In the genomic region with DNA sequence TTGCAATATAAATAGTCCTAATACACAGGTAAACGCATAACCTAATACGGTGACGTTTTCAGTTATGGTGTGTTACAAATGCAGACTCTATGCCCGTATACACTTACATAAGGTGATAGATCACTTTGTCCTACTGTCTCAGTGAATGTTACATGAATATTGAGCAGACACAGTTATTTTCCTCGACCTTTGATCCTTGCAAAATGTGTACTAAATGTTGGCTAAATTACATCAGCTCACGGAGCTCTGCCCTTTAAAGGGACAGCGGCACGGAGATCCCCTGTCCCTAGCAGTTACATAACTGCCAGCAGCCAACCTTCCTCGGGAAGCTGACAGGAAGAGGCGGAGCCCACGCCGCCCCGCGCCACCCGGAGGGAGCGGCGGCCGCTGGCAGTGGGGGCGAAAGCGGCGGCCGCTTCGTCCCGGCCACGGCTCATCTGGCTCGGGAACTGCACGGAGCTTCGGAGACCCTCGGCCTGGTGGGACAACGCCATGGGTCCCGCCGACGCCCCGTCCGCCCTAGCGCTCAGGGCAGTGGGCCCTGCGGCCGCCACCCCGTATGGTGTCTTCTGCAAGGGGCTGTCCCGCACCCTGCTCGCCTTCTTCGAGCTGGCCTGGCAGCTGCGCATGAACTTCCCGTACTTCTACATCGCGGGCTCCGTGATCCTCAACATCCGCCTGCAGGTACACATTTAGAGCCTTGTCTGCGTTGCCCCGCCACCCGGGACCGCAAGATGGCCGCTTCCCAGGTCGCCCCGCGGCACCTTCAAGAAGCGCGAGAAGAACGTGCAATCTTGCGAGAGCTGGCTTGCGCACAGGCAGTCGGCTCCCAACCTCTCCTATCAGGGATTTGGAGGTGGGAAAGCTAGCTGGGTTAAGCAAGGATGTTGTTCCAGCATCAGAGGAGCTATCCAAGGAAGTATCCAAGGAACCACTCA, we compare ENCODE assay signal across 8 mouse cellular contexts. TPM values are rescaled to one million over a fixed set of nuclear protein-coding genes. Genes with fewer than 3 reads are reported as not detected.
DNase-seq lines count a peak whose midpoint lies in the region; ATAC-seq and TF ChIP-seq lines count a peak whose summit lies in the region.

No protein-coding gene starts in this region.

- TF ChIP-seq CTCF in bone marrow macrophage, adult 2 months (IDR thresholded peaks at IDR 0.05; ENCODE audit: low read depth, low read length): no peak
- TF ChIP-seq CTCF in embryonic fibroblast, embryonic 13.5 days (IDR thresholded peaks at IDR 0.05; ENCODE audit: borderline replicate concordance, insufficient read depth, low read length): no peak

- no peaks in the 10 kb centered on the region for H3K27me3 ChIP-seq in kidney, embryonic 14.5 days (ENCODE audit: control insufficient read depth, insufficient read depth, low read length)
- H3K27me3 ChIP-seq in limb, embryonic 15.5 days: no peaks in the 10 kb centered on the region

- peaks cover 2% of the 10 kb centered on the region; the same call in 1 of the 2 replicates for H3K4me1 ChIP-seq in bone marrow macrophage, adult 2 months (ENCODE audit: control insufficient read depth, insufficient read depth, low read length)
- no peaks in the 10 kb centered on the region for H3K4me1 ChIP-seq in embryonic fibroblast, embryonic 13.5 days (ENCODE audit: control insufficient read depth, insufficient read depth, low read length)
- H3K4me1 ChIP-seq in kidney, embryonic 14.5 days (ENCODE audit: control insufficient read depth, insufficient read depth, low read length): no peaks in the 10 kb centered on the region
- no peaks in the 10 kb centered on the region for H3K4me1 ChIP-seq in limb, embryonic 15.5 days

- ATAC-seq in kidney, embryonic 14.5 days (ENCODE audit: low FRiP score, low TSS enrichment): peak; percentile 98
- peak; percentile 95 for ATAC-seq in limb, embryonic 15.5 days (ENCODE audit: insufficient number of reproducible peaks, low FRiP score, low TSS enrichment, low read depth)

- peak overlapping the region; percentile 42 for H3K4me2 ChIP-seq in kidney, embryonic 14.5 days (replicated peaks; ENCODE audit: low read depth, low read length)
- peak overlapping the region; percentile 50 for H3K4me2 ChIP-seq in limb, embryonic 15.5 days

- no peaks in the 10 kb centered on the region for H3K9me3 ChIP-seq in kidney, embryonic 14.5 days (ENCODE audit: control insufficient read depth, low read length)
- no peaks in the 10 kb centered on the region for H3K9me3 ChIP-seq in limb, embryonic 15.5 days

- peak overlapping the region; percentile 93 for H3K9ac ChIP-seq in kidney, embryonic 14.5 days (ENCODE audit: low read depth, low read length)
- H3K9ac ChIP-seq in limb, embryonic 15.5 days: peak overlapping the region; percentile 98

- H3K36me3 ChIP-seq in kidney, embryonic 14.5 days (ENCODE audit: control insufficient read depth, insufficient read depth, low read length): peaks cover 5% of the 10 kb centered on the region; the same call in 1 of the 2 replicates
- peaks cover 12% of the 10 kb centered on the region; the same call in 1 of the 2 replicates for H3K36me3 ChIP-seq in limb, embryonic 15.5 days

- peak overlapping the region; percentile 80 for H3K4me3 ChIP-seq in bone marrow macrophage, adult 2 months (ENCODE audit: insufficient read depth, low read length)
- H3K4me3 ChIP-seq in embryonic fibroblast, embryonic 13.5 days (ENCODE audit: insufficient read depth, low read length): peak overlapping the region; percentile 72
- H3K4me3 ChIP-seq in kidney, embryonic 14.5 days (ENCODE audit: low read length): peak overlapping the region; percentile 68
- peak overlapping the region; percentile 77 for H3K4me3 ChIP-seq in limb, embryonic 15.5 days

- DNase-seq in A20 (ENCODE audit: low read depth, low spot score): peak; percentile 94
- peak; percentile 89 to 90 for DNase-seq in heart, adult 9 months (ENCODE audit: low spot score in 2 of 2)
- peak; percentile 19 to 44 for DNase-seq in monocyte, adult 2 months (ENCODE audit: low read depth in 1 of 2, low spot score in 2 of 2)
- peak; percentile 62 to 71 for DNase-seq in spleen, postnatal 36 days (ENCODE audit: low spot score in 2 of 2)

- WGBS in kidney, embryonic 14.5 days: 1% methylated on average over 60 of the region's 62 CpGs
- 2% methylated on average over 56 of the region's 62 CpGs for WGBS in limb, embryonic 15.5 days

- H3K27ac ChIP-seq in bone marrow macrophage, adult 2 months (ENCODE audit: insufficient read depth, low read depth, low read length): peak overlapping the region; percentile 81
- H3K27ac ChIP-seq in embryonic fibroblast, embryonic 13.5 days (ENCODE audit: insufficient read depth, low read length): peak overlapping the region; percentile 92
- peak overlapping the region; percentile 96 for H3K27ac ChIP-seq in kidney, embryonic 14.5 days (ENCODE audit: low read depth, low read length)
- H3K27ac ChIP-seq in limb, embryonic 15.5 days: peak overlapping the region; percentile 99

- no peak for TF ChIP-seq POLR2A in bone marrow macrophage, adult 2 months (IDR thresholded peaks at IDR 0.05; ENCODE audit: borderline replicate concordance, low read depth, low read length)
- TF ChIP-seq POLR2A in embryonic fibroblast, embryonic 13.5 days (IDR thresholded peaks at IDR 0.05; ENCODE audit: low read depth, low read length): peak; percentile 71

RNA-seq across cellular contexts. Expression of gene Smim10l1, which starts 0.5 kb away (rescaled TPM):
- polyA plus RNA-seq in bone marrow macrophage, adult 2 months (2012; ENCODE audit: insufficient read depth, insufficient read length, missing spikeins): 38.8 and 45.5 TPM in 2 replicates
- polyA plus RNA-seq in embryonic fibroblast, embryonic 13.5 days (2011; ENCODE audit: insufficient read length, low read depth, missing spikeins): 56.1 and 63.3 TPM in 2 replicates
- 61.3 and 73.1 TPM in 2 replicates for polyA plus RNA-seq in kidney, embryonic 14.5 days (2014; fragmentation: Nextera tagmentation; extraction: Ambion mirVana)
- 80.7 and 82.7 TPM in 2 replicates for polyA plus RNA-seq in limb, embryonic 15.5 days (2015; fragmentation: Nextera tagmentation; extraction: Ambion mirVana)

RNA-seq across cellular contexts. Expression of gene Tas2r140, which starts 49.6 kb away (rescaled TPM):
- polyA plus RNA-seq in bone marrow macrophage, adult 2 months (2012; ENCODE audit: insufficient read depth, insufficient read length, missing spikeins): not detected in 2 replicates
- not detected in 2 replicates for polyA plus RNA-seq in embryonic fibroblast, embryonic 13.5 days (2011; ENCODE audit: insufficient read length, low read depth, missing spikeins)
- polyA plus RNA-seq in kidney, embryonic 14.5 days (2014; fragmentation: Nextera tagmentation; extraction: Ambion mirVana): not detected in 2 replicates
- not detected in 2 replicates for polyA plus RNA-seq in limb, embryonic 15.5 days (2015; fragmentation: Nextera tagmentation; extraction: Ambion mirVana)

Comparison
In these comparisons a context has a peak if more than half of its experiments do, and no peak if none do; other contexts are left out.
1. Peak in every context shown above with its lines: DNase-seq, ATAC-seq, H3K4me3 ChIP-seq and H3K27ac ChIP-seq.
2. DNase-seq: peak in every context shown above with its lines; median percentile 94 in A20; 90 in heart, adult 9 months; 66 in spleen, postnatal 36 days; 32 in monocyte, adult 2 months.